Mouse (Mus musculus) erythroblast, embryonic 14.5 days (primary cell): ENCODE results near the gene Pheta1.

Experiments used
- GATA1 ChIP-seq: IDR thresholded peaks from 2 replicates; pipeline ENCODE4 v1.6.1; 2012; ENCODE audit warnings: low read length, inconsistent platforms, mixed read lengths
- TAL1 ChIP-seq: IDR thresholded peaks from 3 replicates; pipeline ENCODE4 v1.6.1; 2012; ENCODE audit warnings: low read length, inconsistent platforms, mixed read lengths

DNA sequence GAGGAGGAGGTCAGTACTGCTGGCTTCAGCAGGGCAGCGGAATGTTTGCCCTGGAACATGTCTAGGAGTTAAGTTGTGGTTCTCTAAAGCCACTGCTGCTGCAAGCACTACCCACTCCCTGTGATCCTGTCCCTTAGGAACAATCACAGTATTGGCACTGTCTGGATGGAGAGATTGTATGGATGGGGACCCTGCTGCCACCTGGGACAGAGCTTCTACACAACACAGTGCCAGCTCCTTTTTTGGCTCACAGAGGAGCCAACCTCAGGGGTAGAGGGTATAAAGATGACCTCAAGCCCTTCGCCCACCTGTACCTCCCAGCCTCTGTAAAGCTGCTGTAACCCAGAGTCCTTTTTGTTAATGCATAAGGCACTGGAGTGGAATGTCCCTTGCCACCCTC is 32.2 kb upstream of the Pheta1 start:
- TF ChIP-seq GATA1: no peak
- TF ChIP-seq TAL1: no peak
